Mouse (Mus musculus) erythroblast, embryonic 14.5 days (primary cell): ENCODE measurements around the gene Crocc2.

Source experiments
- GATA1 ChIP-seq: IDR thresholded peaks from 2 replicates; pipeline ENCODE4 v1.6.1; 2012; ENCODE audit warnings: low read length, inconsistent platforms, mixed read lengths
- TAL1 ChIP-seq: IDR thresholded peaks from 3 replicates; pipeline ENCODE4 v1.6.1; 2012; ENCODE audit warnings: low read length, inconsistent platforms, mixed read lengths

DNA sequence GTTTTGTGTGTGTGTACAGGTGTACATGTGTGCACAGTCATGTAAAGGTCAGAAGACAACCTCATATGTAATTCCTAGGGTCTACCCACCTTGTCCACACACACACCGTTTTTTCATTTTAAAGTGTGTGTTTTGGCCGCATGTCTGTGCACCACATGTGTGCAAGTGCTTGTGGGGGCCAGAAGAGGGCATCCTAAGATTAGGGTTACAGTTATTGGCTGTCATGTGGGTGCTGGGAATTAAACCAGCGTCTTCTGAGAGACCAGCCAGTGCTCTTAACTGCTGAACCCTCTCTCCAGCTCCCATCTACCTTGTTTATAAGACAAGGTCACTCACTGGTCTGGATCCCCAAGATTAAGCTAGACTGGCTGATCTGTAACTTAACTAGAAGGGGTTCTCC lies 26.4 kb downstream of the Crocc2 start:
- TF ChIP-seq TAL1 (no peak), GATA1 (no peak)
